Mouse (Mus musculus): ENCODE results near the gene Nfkb2.
A peak's percentile ranks its signal among the peaks of the same experiment; 100 is the strongest.

Nfkb2 gene

GRCm38 (mm10) chr19:46344710-46345419 is 40.7 kb downstream of the Nfkb2 start:
- DNase-seq (ENCODE audit: low read depth): no peak

GRCm38 (mm10) chr19:46347146-46347545 is 43.0 kb downstream of the Nfkb2 start:
- DNase-seq (ENCODE audit: low read depth): no peak

GRCm38 (mm10) chr19:46347936-46348668 is 44.0 kb downstream of the Nfkb2 start:
- peak; percentile 63 for DNase-seq (ENCODE audit: low read depth)

GRCm38 (mm10) chr19:46348761-46349458 is 44.8 kb downstream of the Nfkb2 start:
- peak; percentile 87 for DNase-seq (ENCODE audit: low read depth)

- no peak for DNase-seq (ENCODE audit: low read depth)
Observed at GRCm38 (mm10) chr19:46349550-46349949, 45.4 kb downstream of the Nfkb2 start.

- no peak for DNase-seq (ENCODE audit: low read depth)
Observed at GRCm38 (mm10) chr19:46350168-46350932, 46.2 kb downstream of the Nfkb2 start, which contains the start of gene 2310034G01Rik. Gene 2310034G01Rik, minus strand, starts transcription at chr19:46350302.

GRCm38 (mm10) chr19:46356701-46357138 is 52.6 kb downstream of the Nfkb2 start:
- peak; percentile 71 for DNase-seq (ENCODE audit: low read depth)

- DNase-seq (ENCODE audit: low read depth): no peak
Observed at GRCm38 (mm10) chr19:46357344-46358280, 53.5 kb downstream of the Nfkb2 start.

- DNase-seq (ENCODE audit: low read depth): no peak
Observed at GRCm38 (mm10) chr19:46358381-46358780, 54.3 kb downstream of the Nfkb2 start.

Data from NIH3T3 (cell line).